Mouse (Mus musculus): Measurements from ENCODE around the gene Ngef. TPM values are rescaled to one million over a fixed set of nuclear protein-coding genes. Genes with fewer than 3 reads are reported as not detected.
"Not testable (repeated sequence)": the region's sequence is repeated elsewhere in the genome, so short reads cannot be mapped to it uniquely, and the experiment has no call there.

The Ngef gene
- polyA plus RNA-seq, 1 experiment from 2014 or later = 0.15 TPM

DNA sequence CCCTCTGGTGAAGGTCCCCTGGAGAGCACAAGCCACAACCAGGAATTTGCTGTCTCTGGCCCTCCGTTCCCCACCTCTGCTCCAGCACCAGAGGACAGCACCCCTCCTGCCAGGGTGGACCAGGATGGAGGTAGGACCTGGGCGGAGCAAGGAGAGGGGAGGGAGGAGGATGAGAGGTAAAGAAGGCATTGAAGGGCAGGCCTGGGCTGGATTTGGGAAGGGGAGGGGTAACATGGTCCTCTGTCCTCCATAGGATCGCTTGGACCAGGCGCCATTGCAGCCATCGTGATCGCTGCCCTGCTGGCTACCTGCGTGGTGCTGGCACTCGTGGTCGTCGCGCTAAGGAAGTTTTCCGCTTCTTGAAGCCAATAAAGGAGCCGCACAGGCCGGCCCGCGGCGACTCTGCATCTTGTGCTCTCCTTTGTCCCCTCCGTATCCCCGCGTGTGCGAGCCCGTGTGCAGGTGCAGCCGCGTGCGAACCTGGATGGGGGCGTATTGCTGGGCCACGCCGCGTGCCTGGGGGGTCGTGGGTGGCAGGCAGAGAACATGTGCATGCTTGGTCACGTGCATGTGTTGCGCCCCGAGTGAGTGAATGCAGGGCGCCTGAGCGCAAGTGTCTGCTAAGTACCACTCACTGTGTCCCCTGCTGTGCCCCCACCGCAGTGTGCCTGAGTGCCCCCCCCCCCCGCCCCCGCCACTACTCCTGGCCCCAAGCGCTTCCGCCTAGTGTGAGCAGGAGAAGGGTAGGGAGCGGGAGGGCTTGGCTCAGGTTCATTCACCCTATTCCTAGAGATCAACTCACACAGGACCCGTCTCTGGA is 98.4 kb downstream of the Ngef start:
- H3K9me3 ChIP-seq (replicated peaks) = no peaks in the 10 kb centered on the region
- H3K4me1 ChIP-seq (replicated peaks) = peaks cover 7% of the 10 kb centered on the region
- peak overlapping the region; percentile 47; the same call in 1 of the 2 replicates for H3K9ac ChIP-seq
- no peak for ATAC-seq (ENCODE audit: insufficient number of reproducible peaks, low FRiP score)
- 3% methylated on average over 42 of the region's 42 CpGs for WGBS
- H3K36me3 ChIP-seq = no peaks in the 10 kb centered on the region
- peak overlapping the region; percentile 77 for H3K4me2 ChIP-seq
- peak overlapping the region; percentile 43 for H3K4me3 ChIP-seq
- no peak overlapping the region for H3K27ac ChIP-seq (ENCODE audit: poor library complexity, severe bottlenecking)
- peaks cover 54% of the 10 kb centered on the region for H3K27me3 ChIP-seq (replicated peaks)

DNA sequence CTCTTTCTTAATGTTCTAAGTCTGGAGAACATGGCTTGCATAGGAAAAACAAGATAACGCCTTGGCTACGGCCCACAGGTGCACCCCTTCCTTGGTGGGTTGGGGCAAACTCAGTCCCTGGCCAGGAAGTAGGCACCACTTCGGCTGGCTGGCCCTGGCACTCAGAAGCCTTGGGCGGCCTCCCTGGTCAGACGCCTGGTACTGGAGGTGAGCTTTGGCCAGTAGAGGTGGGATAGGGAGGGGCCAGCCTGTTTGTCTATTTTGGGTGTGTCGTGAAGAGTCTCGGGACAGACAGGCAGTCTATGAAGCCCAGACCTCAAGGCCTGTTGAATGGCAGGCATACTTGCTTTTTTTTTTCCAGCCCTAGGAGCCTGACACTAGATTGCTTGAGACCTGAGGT is 101.1 kb downstream of the Ngef start:
- Histone ChIP-seq H3K9me3 (replicated peaks) (no peaks in the 10 kb centered on the region), H3K27ac (ENCODE audit: poor library complexity, severe bottlenecking) (no peak overlapping the region), H3K36me3 (no peaks in the 10 kb centered on the region), H3K4me2 (no peak overlapping the region), H3K4me3 (no peak overlapping the region), H3K9ac (no peak overlapping the region), H3K27me3 (replicated peaks) (peaks cover 53% of the 10 kb centered on the region), H3K4me1 (replicated peaks) (peaks cover 7% of the 10 kb centered on the region)
- ATAC-seq (ENCODE audit: insufficient number of reproducible peaks, low FRiP score) = no peak
- 77% methylated on average over 7 of the region's 7 CpGs for WGBS

DNA sequence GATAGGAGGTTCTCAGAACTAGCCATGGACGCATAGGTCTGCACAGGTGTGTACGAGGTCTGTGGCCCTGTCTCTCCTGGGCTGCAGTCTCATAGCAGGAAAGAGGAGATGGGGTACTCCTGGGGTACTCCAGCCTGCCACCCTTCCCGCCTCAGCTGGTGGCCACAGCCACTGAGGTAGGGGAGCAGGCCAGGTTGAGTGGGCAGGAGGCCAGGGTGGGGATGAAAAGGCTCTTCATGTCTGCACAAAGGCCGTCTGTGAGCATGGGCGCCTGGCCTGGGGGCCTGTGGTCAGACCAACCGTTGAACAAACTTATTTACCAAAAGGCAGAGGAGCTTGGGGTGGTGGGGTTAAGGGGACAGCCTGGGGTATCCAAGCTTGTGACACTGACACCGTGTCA is 101.8 kb downstream of the Ngef start:
- WGBS = 73% methylated on average over 7 of the region's 7 CpGs
- no peaks in the 10 kb centered on the region for H3K36me3 ChIP-seq
- peaks cover 7% of the 10 kb centered on the region for H3K4me1 ChIP-seq (replicated peaks)
- no peak overlapping the region for H3K27ac ChIP-seq (ENCODE audit: poor library complexity, severe bottlenecking)
- H3K27me3 ChIP-seq (replicated peaks) = peaks cover 46% of the 10 kb centered on the region
- no peak for ATAC-seq (ENCODE audit: insufficient number of reproducible peaks, low FRiP score)
- no peak overlapping the region for H3K4me2 ChIP-seq
- no peak overlapping the region for H3K4me3 ChIP-seq
- H3K9me3 ChIP-seq (replicated peaks) = no peaks in the 10 kb centered on the region
- H3K9ac ChIP-seq = no peak overlapping the region

GRCm38 (mm10) chr1:87469971-87470370 is 103.7 kb downstream of the Ngef start, which contains the start of gene Snorc:
TSS of gene Snorc (plus strand) at chr1:87470271.
- 42% methylated on average over 7 of the region's 10 CpGs for WGBS
- ATAC-seq (ENCODE audit: insufficient number of reproducible peaks, low FRiP score) = not testable (repeated sequence)

GRCm38 (mm10) chr1:87468321-87468720 is 105.3 kb downstream of the Ngef start:
- Histone ChIP-seq H3K4me2 (no peak overlapping the region), H3K4me3 (no peak overlapping the region), H3K36me3 (no peaks in the 10 kb centered on the region), H3K4me1 (replicated peaks) (no peaks in the 10 kb centered on the region), H3K9ac (no peak overlapping the region), H3K9me3 (replicated peaks) (no peaks in the 10 kb centered on the region), H3K27ac (ENCODE audit: poor library complexity, severe bottlenecking) (no peak overlapping the region), H3K27me3 (replicated peaks) (peaks cover 12% of the 10 kb centered on the region)
- no peak for ATAC-seq (ENCODE audit: insufficient number of reproducible peaks, low FRiP score)
- WGBS = 74% methylated on average over 6 of the region's 6 CpGs

More at GRCm38 (mm10) chr1:87469971-87470370, 103.7 kb downstream of the Ngef start, which contains the start of gene Snorc:
- H3K36me3 ChIP-seq; H3K9ac ChIP-seq; H3K27ac ChIP-seq (ENCODE audit: poor library complexity, severe bottlenecking); H3K9me3 ChIP-seq (replicated peaks); H3K4me3 ChIP-seq; H3K4me1 ChIP-seq (replicated peaks); H3K4me2 ChIP-seq: not testable (repeated sequence)
- H3K27me3 ChIP-seq (replicated peaks) = peaks cover 27% of the 10 kb centered on the region

- no peaks in the 10 kb centered on the region for H3K4me1 ChIP-seq (replicated peaks)
- no peak for ATAC-seq (ENCODE audit: insufficient number of reproducible peaks, low FRiP score)
- no peaks in the 10 kb centered on the region for H3K9me3 ChIP-seq (replicated peaks)
- H3K36me3 ChIP-seq = no peaks in the 10 kb centered on the region
- no peak overlapping the region for H3K4me2 ChIP-seq
- H3K27me3 ChIP-seq (replicated peaks) = peaks cover 12% of the 10 kb centered on the region
- no peak overlapping the region for H3K27ac ChIP-seq (ENCODE audit: poor library complexity, severe bottlenecking)
- H3K4me3 ChIP-seq = no peak overlapping the region
- H3K9ac ChIP-seq = no peak overlapping the region
- 73% methylated on average over 9 of the region's 9 CpGs for WGBS
These were observed 106.2 kb downstream of the Ngef start for GRCm38 (mm10) chr1:87467469-87467868.

DNA sequence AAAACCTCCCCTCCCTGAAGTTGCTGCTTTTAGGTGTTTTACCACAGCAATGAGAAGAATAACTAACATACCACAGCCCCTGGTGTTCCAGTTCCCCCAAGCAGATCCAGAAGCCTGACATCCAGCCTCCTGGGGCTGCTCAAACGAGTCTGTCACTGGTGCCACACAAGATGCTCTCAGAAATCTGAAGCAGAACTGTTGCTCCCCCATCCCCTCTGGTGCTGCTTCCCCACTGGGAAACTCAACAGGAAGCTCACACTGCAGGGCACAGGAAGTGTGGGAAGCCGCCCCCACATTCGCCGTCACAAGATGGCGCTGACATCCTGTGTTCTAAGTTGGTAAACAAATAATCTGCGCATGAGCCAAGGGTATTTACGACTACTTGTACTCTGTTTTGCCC is 113.8 kb downstream of the Ngef start:
- not testable (repeated sequence) for H3K27ac ChIP-seq (ENCODE audit: poor library complexity, severe bottlenecking)
- WGBS = 86% methylated on average over 7 of the region's 7 CpGs

DNA sequence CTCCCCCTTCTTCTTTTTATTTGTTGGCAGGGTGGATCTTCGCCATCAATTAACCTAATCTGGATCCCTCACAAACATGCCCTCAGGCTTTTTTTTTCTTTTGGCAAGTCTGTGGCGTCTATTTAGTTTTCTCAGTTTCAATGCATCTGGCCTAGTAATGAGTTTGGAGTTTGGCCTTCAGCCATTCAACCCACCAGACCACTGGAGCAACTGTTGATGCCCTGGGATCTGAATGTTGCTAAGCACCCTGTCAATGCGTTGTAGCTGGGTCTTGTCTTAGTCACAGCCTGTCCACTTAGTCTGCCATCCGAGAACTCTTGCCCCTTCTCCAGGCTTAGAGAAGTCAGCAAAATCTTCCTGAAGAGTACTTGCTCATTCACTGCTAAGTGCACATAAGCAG is 115.6 kb downstream of the Ngef start:
- Histone ChIP-seq H3K4me3 (no peak overlapping the region), H3K4me2 (no peak overlapping the region), H3K9ac (no peak overlapping the region), H3K4me1 (replicated peaks) (no peaks in the 10 kb centered on the region), H3K36me3 (no peaks in the 10 kb centered on the region), H3K27me3 (replicated peaks) (no peaks in the 10 kb centered on the region), H3K27ac (ENCODE audit: poor library complexity, severe bottlenecking) (no peak overlapping the region), H3K9me3 (replicated peaks) (0 out of 2 replicates have a peak, but pooled peaks cover 3% of the 10 kb centered on the region)
- WGBS = 82% methylated on average over 4 of the region's 4 CpGs
- ATAC-seq (ENCODE audit: insufficient number of reproducible peaks, low FRiP score) = no peak

More for the DNA sequence above, 113.8 kb downstream of the Ngef start:
- H3K4me3 ChIP-seq; H3K4me1 ChIP-seq (replicated peaks); H3K27me3 ChIP-seq (replicated peaks); H3K9me3 ChIP-seq (replicated peaks); H3K4me2 ChIP-seq; H3K36me3 ChIP-seq; H3K9ac ChIP-seq; ATAC-seq (ENCODE audit: insufficient number of reproducible peaks, low FRiP score): not testable (repeated sequence)

DNA sequence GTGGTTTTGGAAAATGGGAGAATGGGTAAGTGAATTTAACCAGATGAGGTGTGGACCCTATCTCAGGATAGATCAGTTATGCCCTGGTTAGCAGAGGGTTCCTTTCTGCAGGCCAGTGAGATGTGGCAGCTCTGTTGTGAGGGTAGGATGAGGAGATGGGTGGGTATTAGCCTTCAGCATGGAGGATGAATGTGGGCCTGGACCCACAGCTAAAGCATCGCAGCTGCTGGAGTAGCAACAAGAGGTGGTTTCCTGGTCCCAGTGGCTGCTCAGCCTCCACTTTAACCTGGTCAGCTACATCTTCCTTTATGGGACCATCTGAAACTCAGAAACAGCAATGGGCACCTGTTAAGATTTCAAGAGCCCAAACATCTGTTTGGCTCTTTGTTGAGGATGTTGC is 117.2 kb downstream of the Ngef start:
- no peak overlapping the region for H3K4me2 ChIP-seq
- ATAC-seq (ENCODE audit: insufficient number of reproducible peaks, low FRiP score) = no peak
- no peaks in the 10 kb centered on the region for H3K4me1 ChIP-seq (replicated peaks)
- H3K9me3 ChIP-seq (replicated peaks) = 0 out of 2 replicates have a peak, but pooled peaks cover 3% of the 10 kb centered on the region
- WGBS = 88% methylated on average over 1 of the region's 1 CpGs
- 0 out of 2 replicates have a peak, but pooled peaks cover 4% of the 10 kb centered on the region for H3K36me3 ChIP-seq
- no peak overlapping the region for H3K9ac ChIP-seq
- H3K27me3 ChIP-seq (replicated peaks) = no peaks in the 10 kb centered on the region
- H3K27ac ChIP-seq (ENCODE audit: poor library complexity, severe bottlenecking) = no peak overlapping the region
- no peak overlapping the region for H3K4me3 ChIP-seq

- Histone ChIP-seq H3K36me3 (peaks cover 59% of the 10 kb centered on the region), H3K4me2 (no peak overlapping the region)
- WGBS = 88% methylated on average over 4 of the region's 4 CpGs
These were observed 124.2 kb downstream of the Ngef start for GRCm38 (mm10) chr1:87449432-87449831.

GRCm38 (mm10) chr1:87447183-87448104 is 126.2 kb downstream of the Ngef start:
- H3K27ac ChIP-seq (ENCODE audit: poor library complexity, severe bottlenecking) = no peak overlapping the region
- no peaks in the 10 kb centered on the region for H3K27me3 ChIP-seq (replicated peaks)
- H3K36me3 ChIP-seq = peaks cover 74% of the 10 kb centered on the region
- H3K4me2 ChIP-seq = no peak overlapping the region
- WGBS = 42% methylated on average over 5 of the region's 5 CpGs
- H3K4me1 ChIP-seq (replicated peaks) = no peaks in the 10 kb centered on the region
- no peak overlapping the region for H3K9ac ChIP-seq
- H3K9me3 ChIP-seq (replicated peaks) = no peaks in the 10 kb centered on the region
- no peak overlapping the region for H3K4me3 ChIP-seq
- ATAC-seq (ENCODE audit: insufficient number of reproducible peaks, low FRiP score) = no peak

More at GRCm38 (mm10) chr1:87449432-87449831, 124.2 kb downstream of the Ngef start:
- no peaks in the 10 kb centered on the region for H3K4me1 ChIP-seq (replicated peaks)
- no peaks in the 10 kb centered on the region for H3K9me3 ChIP-seq (replicated peaks)
- H3K27ac ChIP-seq (ENCODE audit: poor library complexity, severe bottlenecking) = no peak overlapping the region
- no peak overlapping the region for H3K9ac ChIP-seq
- H3K27me3 ChIP-seq (replicated peaks) = no peaks in the 10 kb centered on the region
- H3K4me3 ChIP-seq = no peak overlapping the region
- no peak for ATAC-seq (ENCODE audit: insufficient number of reproducible peaks, low FRiP score)

Measured in heart, embryonic 12.5 days (tissue).